Mouse (Mus musculus) cortical plate, adult 2 months (tissue): Measurements from ENCODE around the gene Cgnl1.

ENCODE experiments used
- CTCF ChIP-seq: fragments of 200-500 bp; IDR thresholded peaks from 2 replicates; pipeline ENCODE4 v1.5.1; 2011; ENCODE audit warnings: mild to moderate bottlenecking, control low read depth, low read length; ENCODE audit not compliant: insufficient read depth; ENCODE audit errors: extremely low read depth
- POLR2A ChIP-seq: fragments of 200-500 bp; IDR thresholded peaks from 2 replicates; pipeline ENCODE4 v1.6.1; 2011; ENCODE audit warnings: mild to moderate bottlenecking, low read length, control low read depth; ENCODE audit not compliant: insufficient read depth; ENCODE audit errors: extremely low read depth

DNA sequence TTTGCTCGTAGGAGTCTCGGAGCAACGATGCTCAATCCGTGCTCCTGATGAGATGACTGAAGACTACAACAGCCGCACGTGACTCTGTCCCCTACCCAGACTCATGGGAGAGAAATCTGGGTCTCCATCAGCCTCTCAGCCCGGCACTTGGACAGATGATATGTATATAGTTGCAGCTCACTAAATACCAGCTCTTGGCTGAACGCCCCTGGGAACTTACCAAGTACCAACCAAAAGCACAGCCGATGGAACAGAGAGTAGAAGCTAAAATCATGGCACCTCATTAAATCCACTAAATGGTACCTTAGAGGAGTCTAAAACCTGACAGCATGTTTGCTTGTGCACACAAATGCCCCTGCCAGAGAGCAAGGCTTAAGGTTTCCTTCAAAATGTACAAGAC, 91.0 kb downstream of the Cgnl1 start:
- TF ChIP-seq POLR2A (no peak), CTCF (no peak)
